Mouse (Mus musculus) heart, postnatal 0 days (tissue): ENCODE results near the gene Tk1.

Source experiments
- CTCF ChIP-seq: IDR thresholded peaks from 2 replicates; pipeline ENCODE4 v1.5.1; 2016; ENCODE audit warnings: antibody characterized with exemption, control low read depth, low read depth
- EP300 ChIP-seq: IDR thresholded peaks from 2 replicates; pipeline ENCODE4 v1.6.1; 2016; ENCODE audit warnings: antibody characterized with exemption, low read depth

DNA sequence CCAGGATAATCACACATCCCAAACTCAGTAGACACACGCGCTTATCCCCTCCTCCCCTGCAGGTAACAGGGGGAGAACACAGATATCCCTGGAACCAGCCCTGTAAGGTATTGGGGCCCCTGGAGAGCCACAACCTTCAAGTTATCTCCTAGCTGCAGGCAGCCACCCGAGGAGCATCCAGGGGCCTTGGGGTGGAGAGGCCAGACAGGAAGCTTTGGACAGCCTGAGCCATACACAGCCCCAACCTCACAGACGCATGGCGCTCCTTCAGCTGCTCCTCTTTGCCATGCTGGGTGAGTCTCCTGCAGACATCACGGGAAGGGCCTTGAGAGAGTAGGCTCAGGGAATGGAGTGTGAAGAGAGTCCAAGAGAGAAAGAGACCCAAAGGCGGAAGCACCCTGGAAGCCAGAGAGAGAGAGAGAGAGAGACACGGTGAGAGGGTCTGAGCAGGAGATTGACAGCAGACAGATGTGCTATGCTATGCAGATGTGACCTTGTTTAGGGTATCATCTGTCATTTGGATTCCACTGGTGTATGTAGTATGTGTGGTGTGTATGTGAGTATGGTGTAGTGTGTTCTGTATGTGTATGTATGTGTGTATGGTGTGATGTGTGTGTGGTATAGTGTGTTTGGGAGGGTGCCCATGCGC, 28.3 kb downstream of the Tk1 start, which contains the start of gene 6030468B19Rik:
- TF ChIP-seq CTCF (no peak), EP300 (no peak)
